Mouse (Mus musculus) testis, adult 2 months (tissue): Measurements from ENCODE around the gene Sufu.

Experiments
- CTCF ChIP-seq: fragments of 200-500 bp; IDR thresholded peaks from 2 replicates; pipeline ENCODE4 v1.5.1; 2012; ENCODE audit warnings: low read depth, mild to moderate bottlenecking, inconsistent platforms, low read length, moderate library complexity; ENCODE audit not compliant: control insufficient read depth, insufficient read depth, insufficient replicate concordance
- POLR2A ChIP-seq: fragments of 200-500 bp; IDR thresholded peaks from 2 replicates; pipeline ENCODE4 v1.6.1; 2012; ENCODE audit warnings: low read depth, mild to moderate bottlenecking, inconsistent platforms, low read length, moderate library complexity; ENCODE audit not compliant: control insufficient read depth

- TF ChIP-seq CTCF (no peak), POLR2A (no peak)
These were observed 32.6 kb downstream of the Sufu start for GRCm38 (mm10) chr19:46429250-46429649.
